Mouse (Mus musculus) splenic B cell, adult 2 months (primary cell): ENCODE data around the gene Psmb6.
"Not testable (repeated sequence)": the region's sequence is repeated elsewhere in the genome, so short reads cannot be mapped to it uniquely, and the experiment has no call there.

Experiments
- DNase-seq: peaks from one replicate; pipeline ENCODE4 v3.0.0-alpha.2; 2011; ENCODE audit warnings: low read depth, low spot score
- H3K27me3 ChIP-seq: 2 replicates; pipeline ENCODE4 v1.6.1; 2012; ENCODE audit warnings: mild to moderate bottlenecking, low read length, moderate library complexity, mixed read lengths; ENCODE audit not compliant: control insufficient read depth, poor library complexity, insufficient read depth, severe bottlenecking
- H3K36me3 ChIP-seq: 2 replicates; pipeline ENCODE4 v1.6.1; 2012; ENCODE audit warnings: mild to moderate bottlenecking, low read length, moderate library complexity, mixed read lengths; ENCODE audit not compliant: control insufficient read depth, poor library complexity, insufficient read depth, severe bottlenecking

Psmb6 gene

DNA sequence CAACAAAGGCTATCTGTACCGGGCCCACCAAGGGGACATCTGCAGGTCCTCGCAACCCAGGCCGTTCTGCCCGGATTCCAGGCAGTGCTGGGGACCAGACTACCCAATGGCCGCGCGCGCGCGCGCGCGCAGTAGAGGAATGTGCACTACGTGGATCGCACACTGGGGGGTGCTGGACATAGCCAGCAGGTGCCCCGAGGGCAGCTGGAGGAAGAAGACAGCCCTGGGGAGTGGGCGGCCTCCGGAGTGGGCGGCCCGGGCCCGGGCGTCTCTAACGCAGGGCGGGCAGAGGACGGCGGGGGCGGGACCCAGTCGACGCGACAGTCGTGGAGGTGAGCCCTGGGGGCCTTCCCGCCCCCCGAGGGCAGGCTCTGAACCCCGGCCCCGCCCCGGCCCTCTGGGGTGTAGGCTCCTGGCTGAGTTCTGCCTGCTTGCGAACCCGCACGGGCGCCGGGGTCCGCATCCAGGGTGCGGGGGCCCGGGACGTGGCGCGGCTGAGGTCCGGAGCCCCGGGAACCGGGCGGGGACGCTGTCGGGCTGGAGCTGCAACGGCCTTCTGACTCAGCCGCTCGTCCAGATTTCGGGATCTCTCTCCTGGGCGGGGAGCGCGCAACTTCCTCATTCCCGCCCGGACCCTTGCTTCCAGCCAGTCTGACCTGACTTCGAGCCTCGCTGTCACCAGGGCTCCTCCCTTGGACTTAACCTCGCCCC lies 14.9 kb downstream of the Psmb6 start, which contains the start of gene Pld2:
Gene Pld2, plus strand, starts transcription at position 188 of the 711 bp plus-strand sequence.
- no peaks in the 10 kb centered on the region for H3K36me3 ChIP-seq
- H3K27me3 ChIP-seq: no peaks in the 10 kb centered on the region
- DNase-seq: peak; percentile 83

GRCm38 (mm10) chr11:70540928-70541327 lies 15.8 kb downstream of the Psmb6 start:
- H3K27me3 ChIP-seq: no peaks in the 10 kb centered on the region
- no peak for DNase-seq
- no peaks in the 10 kb centered on the region for H3K36me3 ChIP-seq

DNA sequence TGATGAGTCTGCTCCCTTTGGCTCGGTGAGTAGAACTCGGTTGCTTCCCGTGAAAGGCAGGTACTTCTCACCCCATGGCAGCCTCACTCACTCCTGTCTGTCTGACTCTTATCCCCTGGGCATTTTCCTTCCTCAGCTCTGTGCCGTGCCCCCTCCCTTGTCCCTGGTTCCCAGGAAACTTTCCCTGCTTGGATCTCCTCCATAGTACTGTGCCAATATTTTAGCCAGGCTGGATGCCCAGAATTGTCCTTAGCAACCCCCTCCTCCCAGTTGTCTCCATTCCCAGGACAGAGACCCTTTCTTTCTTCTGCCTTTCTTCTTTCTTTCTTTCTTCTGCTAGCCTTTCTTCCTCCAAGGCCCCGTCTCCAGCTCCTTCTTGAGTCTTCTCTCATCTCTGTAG lies 16.2 kb downstream of the Psmb6 start:
- DNase-seq: no peak
- H3K36me3 ChIP-seq: no peaks in the 10 kb centered on the region
- no peaks in the 10 kb centered on the region for H3K27me3 ChIP-seq

GRCm38 (mm10) chr11:70544496-70544895 lies 19.3 kb downstream of the Psmb6 start:
- no peaks in the 10 kb centered on the region for H3K36me3 ChIP-seq
- no peak for DNase-seq
- no peaks in the 10 kb centered on the region for H3K27me3 ChIP-seq

GRCm38 (mm10) chr11:70551526-70551925 lies 26.4 kb downstream of the Psmb6 start:
- Histone ChIP-seq H3K27me3 (no peaks in the 10 kb centered on the region), H3K36me3 (no peaks in the 10 kb centered on the region)
- DNase-seq: no peak

DNA sequence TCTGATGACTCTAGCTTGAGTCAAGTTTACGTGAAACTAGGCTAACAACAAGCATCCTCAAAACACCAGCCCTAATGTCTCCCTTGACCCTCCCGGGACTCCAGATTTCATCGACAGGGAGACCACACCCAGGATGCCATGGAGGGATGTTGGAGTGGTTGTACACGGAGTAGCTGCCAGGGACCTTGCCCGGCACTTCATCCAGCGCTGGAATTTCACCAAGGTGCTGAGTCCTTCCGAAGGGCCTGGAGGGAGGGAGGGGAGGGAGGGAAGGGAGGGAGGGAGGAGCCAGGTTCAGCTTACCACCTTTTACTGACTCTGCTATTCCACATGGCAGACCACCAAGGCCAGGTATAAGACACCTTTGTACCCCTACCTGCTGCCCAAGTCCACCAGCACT lies 28.8 kb downstream of the Psmb6 start:
- H3K36me3 ChIP-seq: no peaks in the 10 kb centered on the region
- H3K27me3 ChIP-seq: no peaks in the 10 kb centered on the region
- no peak for DNase-seq

DNA sequence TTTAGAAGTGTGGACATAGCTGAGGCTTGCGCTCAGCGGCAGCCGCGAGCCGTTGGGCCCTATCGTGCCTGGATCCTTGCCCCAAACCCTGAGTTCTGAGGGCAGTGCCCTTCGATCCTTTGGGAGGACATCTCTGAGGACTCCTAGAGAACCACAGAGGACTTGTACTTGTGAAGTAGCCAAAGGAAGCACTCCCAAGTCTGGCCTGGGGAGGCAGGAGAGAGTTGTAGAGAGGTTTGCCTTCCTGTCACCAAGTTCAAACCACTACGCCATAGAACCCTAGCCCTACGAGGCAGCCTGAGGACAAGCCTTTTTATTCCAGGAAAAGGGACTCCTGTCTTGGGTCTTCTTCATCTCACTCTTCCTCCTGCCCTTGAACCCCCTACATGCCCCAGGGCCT lies 32.4 kb downstream of the Psmb6 start:
- H3K27me3 ChIP-seq: no peaks in the 10 kb centered on the region
- peak; percentile 18 for DNase-seq
- H3K36me3 ChIP-seq: no peaks in the 10 kb centered on the region

- DNase-seq: no peak
- H3K36me3 ChIP-seq: no peaks in the 10 kb centered on the region
- no peaks in the 10 kb centered on the region for H3K27me3 ChIP-seq
These were observed 36.7 kb downstream of the Psmb6 start for GRCm38 (mm10) chr11:70561937-70562286.

DNA sequence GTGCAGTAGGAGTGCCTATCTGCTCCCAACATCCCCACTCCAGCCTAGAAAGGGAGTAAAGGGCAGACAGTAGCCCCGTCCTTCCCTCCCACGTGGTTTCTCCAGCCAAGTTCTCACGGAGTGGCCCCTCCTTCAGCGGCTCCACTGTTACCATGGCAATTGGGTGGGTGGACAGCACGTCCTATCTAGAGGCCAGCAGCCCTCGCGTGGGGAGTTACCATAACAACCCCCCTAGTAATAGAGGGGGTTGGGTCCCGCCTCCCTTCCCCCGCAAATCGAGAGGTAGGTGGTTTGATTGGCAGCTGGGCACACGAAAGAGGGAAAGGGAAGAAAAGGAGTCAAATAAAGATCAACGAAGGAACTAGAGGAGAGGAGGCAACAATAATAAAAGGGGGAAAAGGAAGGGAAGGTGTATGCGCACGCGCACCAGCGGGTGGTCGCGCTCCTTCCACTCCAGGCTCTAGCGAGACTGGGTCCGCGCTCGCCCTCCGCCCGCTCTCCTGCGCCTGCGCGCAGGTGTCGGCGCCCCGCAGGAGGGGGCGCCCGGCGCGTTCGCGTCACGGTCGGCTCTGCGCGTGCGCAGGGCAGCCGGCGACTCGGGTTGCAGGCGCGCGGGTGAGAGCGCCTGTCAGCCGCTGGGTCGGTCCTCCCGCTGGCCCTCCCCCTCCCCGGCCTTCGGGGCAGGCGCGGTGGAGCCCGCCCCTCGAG lies 37.3 kb downstream of the Psmb6 start, which contains the start of gene Mink1:
Gene Mink1, plus strand, starts transcription at position 595 of the 708 bp plus-strand sequence.
- DNase-seq: peak; percentile 91
- no peaks in the 10 kb centered on the region for H3K36me3 ChIP-seq

DNA sequence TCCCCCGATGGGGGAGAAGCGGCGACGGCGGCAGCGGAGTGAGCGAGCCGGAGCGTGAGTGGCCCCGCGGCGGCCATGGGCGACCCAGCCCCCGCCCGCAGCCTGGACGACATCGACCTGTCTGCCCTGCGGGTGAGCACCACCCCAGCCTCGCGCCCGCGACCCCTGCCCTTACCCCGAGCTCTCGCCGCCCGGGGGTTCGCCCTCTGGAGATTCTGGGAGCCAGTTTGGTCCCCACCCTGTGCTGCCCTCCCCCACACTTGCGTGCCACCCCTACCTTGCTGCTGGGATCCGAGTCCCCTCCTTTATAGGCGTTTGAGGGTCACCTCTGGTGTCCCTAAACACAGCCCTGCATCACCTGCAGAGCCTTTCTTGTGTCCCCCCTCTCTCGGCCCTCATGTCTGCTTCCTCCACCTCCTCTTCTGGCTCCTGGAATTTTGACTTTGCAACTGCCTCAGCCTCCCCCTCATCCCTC lies 37.9 kb downstream of the Psmb6 start:
- no peak for DNase-seq
- Histone ChIP-seq H3K36me3 (no peaks in the 10 kb centered on the region), H3K27me3 (no peaks in the 10 kb centered on the region)

More for the DNA sequence above, 37.3 kb downstream of the Psmb6 start, which contains the start of gene Mink1:
- no peaks in the 10 kb centered on the region for H3K27me3 ChIP-seq

GRCm38 (mm10) chr11:70563470-70564275 lies 38.5 kb downstream of the Psmb6 start:
- no peaks in the 10 kb centered on the region for H3K27me3 ChIP-seq
- DNase-seq: peak; percentile 38

GRCm38 (mm10) chr11:70564276-70564873 lies 39.2 kb downstream of the Psmb6 start:
- no peaks in the 10 kb centered on the region for H3K27me3 ChIP-seq
- DNase-seq: no peak
- no peaks in the 10 kb centered on the region for H3K36me3 ChIP-seq

More at GRCm38 (mm10) chr11:70563470-70564275, 38.5 kb downstream of the Psmb6 start:
- H3K36me3 ChIP-seq: no peaks in the 10 kb centered on the region

DNA sequence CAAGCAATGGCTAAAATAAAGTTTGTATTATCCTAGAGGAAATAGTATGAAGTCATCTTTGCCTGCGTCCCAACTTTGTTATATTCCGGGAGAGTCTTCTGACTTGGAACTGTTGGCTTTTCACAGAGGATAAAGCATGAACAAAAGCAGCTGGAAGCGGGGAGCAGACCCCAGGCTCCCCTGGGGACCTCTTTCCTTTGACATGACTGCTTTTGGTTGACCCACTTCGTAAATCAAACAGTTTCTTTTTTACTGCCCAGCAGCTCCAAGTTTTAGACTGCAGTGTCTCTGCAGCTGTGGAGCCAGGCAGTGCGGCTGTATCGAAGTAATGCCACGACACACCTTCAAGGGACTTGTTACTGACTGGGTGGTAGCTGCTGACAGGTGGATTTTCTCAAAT lies 41.4 kb downstream of the Psmb6 start:
- DNase-seq: no peak
- no peaks in the 10 kb centered on the region for H3K36me3 ChIP-seq

GRCm38 (mm10) chr11:70570614-70571013 lies 45.4 kb downstream of the Psmb6 start:
- DNase-seq, H3K36me3 ChIP-seq, H3K27me3 ChIP-seq: not testable (repeated sequence)

More for the DNA sequence above, 41.4 kb downstream of the Psmb6 start:
- H3K27me3 ChIP-seq: no peaks in the 10 kb centered on the region
